Mouse (Mus musculus) brain, adult 2 months (tissue): ENCODE data around the gene Grip2.

Experiments used
- DNase-seq: peaks from one replicate; pipeline ENCODE4 v3.0.0; 2011; ENCODE audit warnings: low read depth, low spot score

Gene Grip2

GRCm38 (mm10) chr6:91732138-91732537 is 94.9 kb downstream of the Grip2 start:
- peak; percentile 43 for DNase-seq

GRCm38 (mm10) chr6:91729677-91730127 is 97.3 kb downstream of the Grip2 start:
- peak; percentile 81 for DNase-seq

DNA sequence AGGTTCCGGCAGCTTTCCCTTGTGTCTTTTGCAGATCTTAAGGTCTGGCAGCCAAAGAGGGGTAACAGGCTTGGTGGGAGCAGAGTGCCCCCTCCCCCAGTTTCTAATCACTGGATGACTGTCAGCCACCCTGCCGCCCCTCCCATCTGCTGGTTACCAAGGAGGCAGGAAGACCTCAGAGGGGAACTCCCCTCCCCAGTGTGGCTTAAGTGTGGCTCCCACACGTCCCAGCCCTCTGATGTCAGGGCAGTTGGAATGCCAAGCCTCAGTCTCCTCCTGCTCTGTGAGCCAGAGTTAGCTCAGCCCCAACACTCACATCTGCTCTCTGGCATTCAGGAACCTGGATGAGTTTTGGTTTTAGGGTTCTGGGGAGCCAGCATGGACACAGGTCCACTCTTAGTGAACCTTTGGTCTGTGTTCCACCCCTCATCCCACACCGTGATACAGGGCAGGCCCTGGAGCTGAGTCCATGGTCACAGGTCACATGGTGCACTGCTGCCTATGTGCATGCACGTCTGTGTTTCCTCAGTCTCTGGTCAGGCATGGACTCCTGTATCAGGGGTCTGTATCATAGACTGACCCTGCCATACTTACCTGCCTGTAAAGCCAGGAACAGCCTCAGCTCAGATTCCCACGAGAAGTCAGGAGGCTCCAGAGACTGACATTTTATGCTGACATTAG is 98.0 kb downstream of the Grip2 start:
- no peak for DNase-seq

GRCm38 (mm10) chr6:91727361-91727760 is 99.7 kb downstream of the Grip2 start:
- DNase-seq = no peak

DNA sequence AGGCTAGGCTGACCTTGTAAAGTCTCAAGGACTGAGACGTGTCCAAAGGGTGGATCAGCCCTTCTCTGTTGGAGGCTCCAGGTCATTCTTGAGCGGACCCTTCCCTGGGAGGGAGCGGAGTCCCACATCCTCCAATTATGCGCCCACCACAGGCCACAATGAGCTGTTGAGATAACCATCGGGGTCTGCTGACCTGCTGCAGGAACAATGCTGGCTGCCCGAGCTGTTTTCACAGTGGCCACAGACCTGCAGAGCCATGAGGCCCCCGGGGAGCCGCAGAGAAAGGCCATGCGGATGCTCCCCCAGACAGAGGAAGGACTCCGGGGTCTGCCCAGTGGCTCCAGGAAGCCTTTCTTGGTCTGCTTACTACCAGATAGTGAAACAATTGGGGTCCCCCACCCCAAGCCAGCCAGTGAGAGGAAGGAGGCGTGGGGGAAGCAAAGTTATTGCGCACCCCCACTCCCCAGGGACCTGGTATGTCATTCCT is 105.8 kb downstream of the Grip2 start:
- no peak for DNase-seq

DNA sequence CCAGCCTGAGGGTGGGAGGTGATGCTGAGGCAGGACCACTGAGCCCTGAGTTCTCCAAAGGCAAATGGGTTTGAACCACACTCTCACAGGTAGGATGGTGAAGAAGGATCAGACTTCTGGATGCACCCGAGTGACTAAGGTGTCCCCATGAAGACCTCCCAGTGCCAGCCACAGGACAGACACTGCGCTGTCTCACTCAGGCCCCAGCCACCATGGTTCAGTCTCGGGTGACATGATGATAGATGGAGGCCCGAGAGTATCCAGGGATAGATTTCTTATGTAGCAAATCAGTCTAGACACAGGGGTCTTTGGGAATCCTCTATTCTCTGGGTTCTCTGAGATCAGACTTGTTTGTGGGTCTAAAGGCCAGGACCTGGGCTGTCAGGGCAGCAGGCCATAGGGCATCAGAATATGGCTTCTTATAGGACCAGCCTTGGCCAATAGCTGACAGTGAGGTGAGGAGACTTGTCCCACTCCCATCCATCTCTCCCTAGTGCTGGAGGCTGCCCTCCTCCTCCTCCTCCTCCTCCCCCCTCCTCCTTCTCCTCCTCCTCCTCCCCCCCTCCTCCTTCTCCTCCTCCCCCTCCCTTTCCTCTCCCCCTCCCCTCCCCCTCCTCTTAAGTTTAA is 106.3 kb downstream of the Grip2 start:
- no peak for DNase-seq

DNA sequence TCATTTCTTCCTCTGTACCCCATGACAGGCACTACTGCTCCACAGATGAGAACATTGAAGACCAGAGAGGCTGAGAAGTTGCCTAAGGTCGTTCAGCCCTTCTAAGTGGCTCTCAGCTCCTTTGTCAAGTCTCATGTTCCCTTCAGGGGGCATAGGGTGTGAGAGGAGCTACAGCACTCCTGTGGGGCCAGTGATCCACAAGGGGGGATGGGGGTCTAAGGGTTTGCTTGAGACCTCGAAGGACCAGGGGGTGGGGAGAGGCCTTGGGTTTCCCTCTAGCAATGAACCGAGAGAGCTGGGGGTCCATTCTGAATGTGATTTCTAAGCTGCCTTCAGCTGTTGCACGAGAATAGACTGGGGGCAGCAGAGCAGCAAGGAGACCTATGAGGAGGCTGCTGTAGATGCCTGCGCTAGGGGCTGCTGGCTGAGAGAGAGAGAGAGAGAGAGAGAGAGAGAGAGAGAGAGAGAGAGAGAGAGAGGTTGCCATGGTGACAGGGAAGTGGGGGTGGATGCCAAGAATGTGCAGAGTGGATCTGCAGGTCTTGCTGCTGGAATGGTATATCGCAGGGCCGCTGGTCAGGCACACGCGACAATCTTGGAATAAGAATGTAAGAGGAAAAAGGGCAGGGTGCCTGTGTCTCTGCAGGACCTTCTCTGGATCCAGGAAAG is 107.1 kb downstream of the Grip2 start:
- DNase-seq = peak; percentile 91

DNA sequence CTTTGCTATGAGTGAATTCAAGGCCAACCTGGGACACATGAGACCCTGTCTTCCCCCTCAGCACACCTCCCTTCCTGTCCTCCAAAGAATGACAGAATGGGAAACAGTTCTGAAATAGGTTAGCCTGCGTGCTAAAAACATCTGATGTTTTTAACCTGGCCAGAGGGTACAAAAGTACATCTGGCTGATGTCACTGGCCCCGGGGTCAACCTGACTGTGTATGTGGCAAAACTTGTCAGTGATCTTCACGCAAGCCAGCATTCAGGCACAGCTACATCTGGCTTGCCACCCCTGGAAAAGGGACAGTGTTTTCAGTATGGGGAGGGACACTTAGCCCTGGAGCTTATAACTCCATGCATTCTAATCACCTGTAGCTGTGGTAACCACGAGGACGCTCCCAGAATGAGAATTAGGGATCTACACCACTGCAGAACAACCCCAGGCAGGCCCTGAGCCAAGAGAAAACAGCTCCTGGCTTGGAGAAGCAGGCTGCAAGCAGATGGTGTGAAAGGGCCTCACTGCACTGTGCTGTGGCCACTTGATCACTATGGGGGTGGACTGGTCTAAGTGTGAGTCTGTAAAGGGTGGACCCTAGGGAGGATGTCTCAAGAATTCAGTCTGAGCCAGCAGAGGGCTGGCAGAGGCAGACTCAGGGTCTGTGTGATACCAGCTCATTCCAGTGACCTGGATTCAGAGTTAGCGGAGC is 107.9 kb downstream of the Grip2 start:
- DNase-seq = peak; percentile 84

GRCm38 (mm10) chr6:91718603-91719002 is 108.4 kb downstream of the Grip2 start:
- peak; percentile 46 for DNase-seq

DNA sequence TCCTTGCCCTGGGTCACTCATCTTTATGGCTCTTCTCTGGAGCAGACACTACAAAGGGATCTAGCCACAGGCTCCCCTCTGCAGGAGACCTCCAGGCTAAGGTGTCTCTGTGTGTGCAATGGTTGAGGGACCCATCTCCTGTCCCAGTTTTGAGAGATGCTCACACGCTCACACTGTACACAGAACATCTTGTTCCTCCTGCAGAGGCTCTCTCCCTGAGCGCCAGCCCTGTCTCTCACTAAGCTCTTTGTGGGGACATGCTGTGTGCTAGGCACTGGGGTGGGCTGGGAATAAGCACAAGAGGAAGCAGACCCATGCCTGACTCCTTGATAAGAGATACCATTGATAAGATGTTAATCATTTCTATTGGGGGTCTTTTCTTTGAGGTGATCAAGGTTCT is 109.0 kb downstream of the Grip2 start:
- DNase-seq = peak; percentile 62

DNA sequence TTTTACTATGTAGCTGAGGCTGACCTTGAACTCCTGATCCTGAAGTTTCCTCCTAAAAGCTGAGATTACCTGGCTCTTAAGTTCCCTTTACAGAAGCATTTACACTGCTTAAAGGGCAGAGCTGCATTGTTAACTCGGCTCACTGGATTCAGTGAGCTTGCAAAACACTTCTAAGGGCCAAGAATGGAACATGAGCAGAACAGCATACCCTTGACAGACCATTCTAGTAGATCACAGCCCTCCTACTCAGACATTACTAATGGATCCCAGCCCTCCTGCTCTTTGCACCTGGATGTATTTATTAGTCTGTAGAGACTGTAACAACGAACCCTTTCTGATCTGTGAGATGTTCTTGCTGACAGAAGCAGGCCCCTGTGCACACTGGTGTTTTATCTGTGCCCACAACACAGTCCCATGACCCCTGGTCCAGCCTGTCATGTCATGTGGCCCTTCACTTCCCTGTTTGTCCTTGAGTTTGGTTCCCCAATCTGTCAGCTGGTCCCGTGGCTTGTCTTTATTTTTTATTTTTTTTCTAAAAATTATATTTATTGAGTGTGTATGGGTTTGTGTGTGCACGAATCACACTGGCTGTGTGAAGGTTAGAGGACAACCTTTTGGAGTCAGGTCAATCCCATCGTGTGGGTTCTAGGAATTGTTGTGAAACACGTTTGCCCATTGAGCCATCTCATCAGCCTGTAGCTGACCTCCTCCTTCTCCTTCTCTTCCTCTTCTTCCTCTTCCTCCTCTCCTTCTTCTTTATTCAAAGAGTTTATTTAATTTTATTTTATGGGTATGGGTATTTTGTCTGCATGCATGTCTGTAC is 110.9 kb downstream of the Grip2 start:
- DNase-seq = no peak

DNA sequence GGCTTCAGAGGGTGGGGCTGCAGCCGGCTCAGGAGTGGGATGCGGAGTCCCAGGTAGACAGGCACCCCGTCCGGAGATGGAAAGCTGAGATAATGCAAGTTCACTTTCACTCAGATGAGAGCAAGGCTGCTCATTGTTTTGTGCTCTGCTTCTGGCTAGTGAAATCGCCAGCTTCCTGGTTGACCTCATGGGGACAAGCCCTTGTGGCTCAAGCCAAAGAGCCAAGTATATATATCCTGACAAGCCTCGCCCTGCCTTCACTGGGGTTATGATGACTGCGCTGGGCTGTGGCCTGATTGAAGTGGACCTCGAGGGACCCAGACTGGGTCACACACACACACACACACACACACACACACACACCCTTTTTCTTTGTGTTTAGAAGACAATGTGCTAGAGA is 112.0 kb downstream of the Grip2 start:
- no peak for DNase-seq

DNA sequence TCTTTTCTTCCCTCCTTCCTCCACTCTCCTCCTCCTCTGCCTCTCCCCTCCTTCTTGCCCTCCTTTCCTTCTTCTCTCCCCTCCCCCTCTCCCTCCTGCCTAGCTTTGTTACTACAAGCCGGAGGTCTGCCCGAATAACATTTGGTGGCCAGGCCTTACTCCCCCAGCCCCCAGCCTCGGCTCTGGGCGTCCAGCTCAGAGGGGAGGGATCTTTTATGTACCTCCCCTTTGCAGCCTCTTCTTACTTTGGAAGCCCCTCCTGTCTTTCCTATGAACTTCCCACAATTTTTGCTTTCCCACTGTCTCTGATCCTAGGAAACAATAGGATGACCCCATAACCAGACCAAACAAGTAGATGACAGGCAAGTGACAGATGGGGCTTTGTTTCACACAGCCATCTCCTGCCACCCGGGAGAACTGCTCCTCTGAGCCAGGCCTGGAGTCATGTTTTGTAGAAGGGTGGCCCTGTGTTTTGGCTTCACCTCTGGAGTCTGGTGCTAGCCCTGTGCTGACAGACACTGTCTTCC is 113.6 kb downstream of the Grip2 start:
- DNase-seq = peak; percentile 53

GRCm38 (mm10) chr6:91712855-91713331 is 114.2 kb downstream of the Grip2 start:
- peak; percentile 87 for DNase-seq

- no peak for DNase-seq
These were observed 114.8 kb downstream of the Grip2 start for GRCm38 (mm10) chr6:91712097-91712854.
